Mouse (Mus musculus) MEL (cell line): Measurements from ENCODE around the gene Cxcr5. TPM values are rescaled to one million over a fixed set of nuclear protein-coding genes. Genes with fewer than 3 reads are reported as not detected.

Source experiments
- DNase-seq: peaks from one replicate; pipeline ENCODE4 v3.0.0; 2011; ENCODE audit warnings: low read depth, low spot score
- H3K27ac ChIP-seq: 2 replicates; pipeline ENCODE4 v1.5.1; 2012; ENCODE audit warnings: low read depth, mild to moderate bottlenecking, control low read depth, low read length, moderate library complexity; ENCODE audit not compliant: control insufficient read depth
- H3K27me3 ChIP-seq, 2 experiments: fragments of 150-350 bp in 1 of 2; sonication (generic) in 1 of 2; 2 replicates each; pipeline ENCODE4 v1.6.1; 2012; ENCODE audit warnings: low read length in 2 of 2, mild to moderate bottlenecking in 2 of 2, improper control_type of control experiment in 1 of 2, moderate library complexity in 1 of 2; ENCODE audit not compliant: insufficient read depth in 2 of 2, control insufficient read depth in 1 of 2
- H3K36me3 ChIP-seq, 2 experiments: 2 replicates each; pipeline ENCODE4 v1.6.1; 2012 to 2014; ENCODE audit warnings: low read length in 2 of 2, improper control_type of control experiment in 1 of 2, inconsistent platforms in 1 of 2, mild to moderate bottlenecking in 1 of 2; ENCODE audit not compliant: insufficient read depth in 2 of 2, control insufficient read depth in 1 of 2
- H3K4me1 ChIP-seq, 2 experiments: fragments of 150-350 bp in 1 of 2; sonication (generic) in 1 of 2; 2 replicates each; pipeline ENCODE4 v1.6.1; 2012; ENCODE audit warnings: low read length in 2 of 2, improper control_type of control experiment in 1 of 2, mild to moderate bottlenecking in 1 of 2; ENCODE audit not compliant: insufficient read depth in 2 of 2, control insufficient read depth in 1 of 2
- H3K4me3 ChIP-seq, 2 experiments: fragments of 150-350 bp in 1 of 2; sonication (generic) in 1 of 2; 2 replicates each; pipeline ENCODE4 v1.5.1; 2012; ENCODE audit warnings: low read depth in 2 of 2, low read length in 2 of 2, mild to moderate bottlenecking in 2 of 2, moderate library complexity in 2 of 2, control low read depth in 1 of 2, improper control_type of control experiment in 1 of 2; ENCODE audit not compliant: control insufficient read depth in 1 of 2, insufficient read depth in 1 of 2
- H3K79me2 ChIP-seq: 2 replicates; pipeline ENCODE4 v1.6.1; 2012; ENCODE audit warnings: mild to moderate bottlenecking, low read length, moderate library complexity; ENCODE audit not compliant: control insufficient read depth, poor library complexity, insufficient read depth
- H3K9ac ChIP-seq: 2 replicates; pipeline ENCODE4 v1.6.1; 2012; ENCODE audit warnings: low read depth, mild to moderate bottlenecking, control low read depth, low read length, moderate library complexity; ENCODE audit not compliant: control insufficient read depth, poor library complexity, severe bottlenecking
- H3K9me3 ChIP-seq: fragments of 150-350 bp; sonication (generic); replicated peaks from 2 replicates; pipeline ENCODE4 v1.6.1; 2012; ENCODE audit warnings: mild to moderate bottlenecking, low read length, improper control_type of control experiment, moderate library complexity; ENCODE audit not compliant: insufficient read depth
- BHLHE40 ChIP-seq: IDR thresholded peaks from 2 replicates; pipeline ENCODE4 v1.6.1; 2012; ENCODE audit warnings: low read depth, mild to moderate bottlenecking, inconsistent platforms, low read length, improper control_type of control experiment, borderline replicate concordance
- CHD1 ChIP-seq: IDR thresholded peaks from 2 replicates; pipeline ENCODE4 v1.6.1; 2012; ENCODE audit warnings: low read depth, mild to moderate bottlenecking, inconsistent platforms, low read length, improper control_type of control experiment
- CTCF ChIP-seq, 3 experiments: IDR thresholded peaks in 2 of 3; conservative IDR thresholded peaks in 1 of 3; 2 replicates each; pipeline ENCODE4 v1.5.1; 2011 to 2012; ENCODE audit warnings: low read length in 3 of 3, low read depth in 2 of 3, mild to moderate bottlenecking in 2 of 3, improper control_type of control experiment in 1 of 3, inconsistent platforms in 1 of 3, mixed read lengths in 1 of 3, moderate library complexity in 1 of 3; ENCODE audit not compliant: control insufficient read depth in 1 of 3, insufficient read depth in 1 of 3, poor library complexity in 1 of 3, severe bottlenecking in 1 of 3
- E2F4 ChIP-seq: IDR thresholded peaks from 2 replicates; pipeline ENCODE4 v1.6.1; 2011; ENCODE audit warnings: low read depth, low read length, improper control_type of control experiment, borderline replicate concordance
- EP300 ChIP-seq, 2 experiments: IDR thresholded peaks; 2 replicates each; pipeline ENCODE4 v1.6.1; 2011; ENCODE audit warnings: improper control_type of control experiment in 2 of 2, low read length in 2 of 2, low read depth in 1 of 2, mild to moderate bottlenecking in 1 of 2
- GABPA ChIP-seq: IDR thresholded peaks from 2 replicates; pipeline ENCODE4 v1.6.1; 2012; ENCODE audit warnings: low read depth, mild to moderate bottlenecking, inconsistent platforms, low read length, improper control_type of control experiment, moderate library complexity
- KAT2A ChIP-seq: conservative IDR thresholded peaks from 2 replicates; pipeline ENCODE4 v1.6.1; 2012; ENCODE audit warnings: low read depth, low read length, improper control_type of control experiment, inconsistent platforms
- MAFK ChIP-seq: IDR thresholded peaks from 2 replicates; pipeline ENCODE4 v1.6.1; 2011; ENCODE audit warnings: low read depth, mild to moderate bottlenecking, low read length, improper control_type of control experiment, borderline replicate concordance
- MEF2A ChIP-seq: IDR thresholded peaks from 2 replicates; pipeline ENCODE4 v1.6.1; 2014; ENCODE audit warnings: low read depth, mild to moderate bottlenecking, inconsistent platforms, low read length, improper control_type of control experiment; ENCODE audit not compliant: poor library complexity, insufficient replicate concordance, severe bottlenecking; ENCODE audit errors: extremely low read depth
- RAD21 ChIP-seq: IDR thresholded peaks from 2 replicates; pipeline ENCODE4 v1.6.1; 2011; ENCODE audit warnings: mild to moderate bottlenecking, low read depth, low read length, improper control_type of control experiment
- RCOR1 ChIP-seq: IDR thresholded peaks from 2 replicates; pipeline ENCODE4 v1.6.1; 2012; ENCODE audit warnings: low read depth, mild to moderate bottlenecking, inconsistent platforms, low read length, improper control_type of control experiment
- SIN3A ChIP-seq: IDR thresholded peaks from 2 replicates; pipeline ENCODE4 v1.6.1; 2012; ENCODE audit warnings: low read length, improper control_type of control experiment, inconsistent platforms
- TBP ChIP-seq: IDR thresholded peaks from 2 replicates; pipeline ENCODE4 v1.8.0; 2011; ENCODE audit warnings: low read depth, low read length, improper control_type of control experiment
- USF1 ChIP-seq: IDR thresholded peaks from 2 replicates; pipeline ENCODE4 v1.6.1; 2014; ENCODE audit warnings: low read depth, mild to moderate bottlenecking, inconsistent platforms, low read length, improper control_type of control experiment, moderate library complexity
- ZC3H11A ChIP-seq: IDR thresholded peaks from 2 replicates; pipeline ENCODE4 v1.6.1; 2012; ENCODE audit warnings: low read depth, mild to moderate bottlenecking, inconsistent platforms, low read length, improper control_type of control experiment
- ZKSCAN1 ChIP-seq: IDR thresholded peaks from 2 replicates; pipeline ENCODE4 v1.6.1; 2012; ENCODE audit warnings: low read depth, mild to moderate bottlenecking, inconsistent platforms, low read length, improper control_type of control experiment, moderate library complexity
- ZMIZ1 ChIP-seq: IDR thresholded peaks from 2 replicates; pipeline ENCODE4 v1.6.1; 2012; ENCODE audit warnings: low read depth, mild to moderate bottlenecking, inconsistent platforms, low read length, improper control_type of control experiment, moderate library complexity
- polyA plus RNA-seq, 2 experiments: library from polyadenylated mRNA; stranded (reverse) in 1 of 2; unstranded in 1 of 2; fragments of >175 nt in 1 of 2; fragments of >200 nt in 1 of 2; gene quantifications; 2 replicates each; pipeline versions ENCODE4 v1.2.1 to v1.2.4; 2012; ENCODE audit warnings: low replicate concordance in 2 of 2, low read depth in 1 of 2; ENCODE audit not compliant: insufficient read length in 2 of 2, insufficient read depth in 1 of 2, missing spikeins in 1 of 2
- total RNA-seq: library from RNA; depleted of rRNA; stranded (reverse); fragments of 300-350 nt; gene quantifications from 2 replicates; pipeline ENCODE4 v1.2.3, GENCODE M21; 2012

Gene Cxcr5
- total and polyA plus RNA-seq, 3 experiments: 0.18 TPM; not detected in 2

- Histone ChIP-seq H3K79me2 (no peaks in the 10 kb centered on the region), H3K27me3 (no peaks in the 10 kb centered on the region)
- TF ChIP-seq ZKSCAN1 (no peak), GABPA (no peak), SIN3A (no peak), EP300 (IDR thresholded peaks at IDR 0.05; ENCODE audit: low read depth in 1 of 2, low read length in 2 of 2) (no peak), KAT2A (no peak), CHD1 (no peak), MAFK (no peak), BHLHE40 (no peak), E2F4 (no peak), RCOR1 (no peak), USF1 (no peak), MEF2A (no peak), RAD21 (no peak), ZMIZ1 (no peak), CTCF (IDR thresholded peaks at IDR 0.05 in 2 of 3, conservative IDR thresholded peaks at IDR 0.05 in 1 of 3; ENCODE audit: control insufficient read depth in 1 of 3, insufficient read depth in 1 of 3, low read depth in 2 of 3, low read length in 3 of 3, poor library complexity in 1 of 3, severe bottlenecking in 1 of 3) (no peak), TBP (no peak)
- TF ChIP-seq, all 39 proteins: peak for 0
- Histone ChIP-seq H3K9me3 (no peaks in the 10 kb centered on the region), H3K27ac (no peak overlapping the region), H3K36me3 (peaks cover 0 to 11% of the 10 kb centered on the region in 2 experiments; a peak in 2 of 4 replicates), H3K4me1 (peaks cover 0 to 16% of the 10 kb centered on the region in 2 experiments; a peak in 2 of 4 replicates), H3K4me3 (no peak overlapping the region), H3K9ac (no peak overlapping the region)
- no peak for DNase-seq
These were observed 71.3 kb downstream of the Cxcr5 start for GRCm38 (mm10) chr9:44490086-44490967.

GRCm38 (mm10) chr9:44489651-44490085 is 72.0 kb downstream of the Cxcr5 start:
- no peak overlapping the region for H3K27ac ChIP-seq
- H3K9me3 ChIP-seq: no peaks in the 10 kb centered on the region
- H3K79me2 ChIP-seq: no peaks in the 10 kb centered on the region
- peaks cover 0 to 11% of the 10 kb centered on the region in 2 experiments; a peak in 2 of 4 replicates for H3K4me1 ChIP-seq
- H3K36me3 ChIP-seq: peaks cover 0 to 6% of the 10 kb centered on the region in 2 experiments; a peak in 2 of 4 replicates
- H3K9ac ChIP-seq: no peak overlapping the region
- TF ChIP-seq ZC3H11A: no peak
- H3K27me3 ChIP-seq: no peaks in the 10 kb centered on the region
- H3K4me3 ChIP-seq: no peak overlapping the region
- DNase-seq: no peak
